Mouse (Mus musculus): ENCODE results near the gene Gm340. TPM values are rescaled to one million over a fixed set of nuclear protein-coding genes. Genes with fewer than 3 reads are reported as not detected.

Gene Gm340
- polyA plus RNA-seq, 1 experiment from 2014 or later: 2.1 TPM

DNA sequence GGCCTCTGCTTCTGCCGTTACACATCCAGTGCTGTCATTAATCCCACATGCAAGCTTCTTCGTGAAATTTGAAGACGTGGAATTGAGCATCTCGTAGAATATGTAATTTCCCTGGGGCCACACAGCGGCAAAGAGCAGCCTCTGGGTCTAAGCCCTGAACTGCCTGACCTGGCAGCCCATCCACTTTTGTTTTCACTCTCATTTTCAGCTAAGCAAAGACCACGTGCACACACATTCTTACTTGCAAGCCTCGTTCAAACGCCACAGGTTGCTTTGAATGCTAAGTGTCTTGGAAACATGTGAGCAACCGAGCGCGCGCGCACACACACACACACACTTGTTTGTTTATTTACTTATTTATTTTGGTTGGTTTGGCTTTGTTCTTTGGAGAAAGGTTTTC lies 34.9 kb downstream of the Gm340 start:
- WGBS: 81% methylated on average over 13 of the region's 13 CpGs
- Histone ChIP-seq H3K4me3 (replicated peaks) (no peak overlapping the region), H3K4me2 (no peak overlapping the region), H3K36me3 (no peaks in the 10 kb centered on the region), H3K4me1 (no peaks in the 10 kb centered on the region), H3K9ac (no peak overlapping the region), H3K9me3 (no peaks in the 10 kb centered on the region), H3K27me3 (replicated peaks) (0 out of 2 replicates have a peak, but pooled peaks cover 7% of the 10 kb centered on the region), H3K27ac (no peak overlapping the region)
- ATAC-seq (ENCODE audit: insufficient read depth, low FRiP score, low read depth): no peak

- no peaks in the 10 kb centered on the region for H3K36me3 ChIP-seq
- no peaks in the 10 kb centered on the region for H3K9me3 ChIP-seq
- H3K4me3 ChIP-seq (replicated peaks): no peak overlapping the region
- no peak overlapping the region for H3K4me2 ChIP-seq
- H3K27me3 ChIP-seq (replicated peaks): 0 out of 2 replicates have a peak, but pooled peaks cover 7% of the 10 kb centered on the region
- H3K27ac ChIP-seq: no peak overlapping the region
- WGBS: 52% methylated on average over 6 of the region's 6 CpGs
- no peaks in the 10 kb centered on the region for H3K4me1 ChIP-seq
- no peak overlapping the region for H3K9ac ChIP-seq
- no peak for ATAC-seq (ENCODE audit: insufficient read depth, low FRiP score, low read depth)
These were observed 36.0 kb downstream of the Gm340 start for GRCm38 (mm10) chr19:41618153-41618657.

- Histone ChIP-seq H3K4me2 (no peak overlapping the region), H3K27me3 (replicated peaks) (0 out of 2 replicates have a peak, but pooled peaks cover 7% of the 10 kb centered on the region), H3K4me1 (no peaks in the 10 kb centered on the region), H3K9me3 (no peaks in the 10 kb centered on the region), H3K27ac (no peak overlapping the region), H3K4me3 (replicated peaks) (no peak overlapping the region), H3K36me3 (no peaks in the 10 kb centered on the region), H3K9ac (no peak overlapping the region)
- ATAC-seq (ENCODE audit: insufficient read depth, low FRiP score, low read depth): no peak; the same call in 1 of the 2 replicates
- 64% methylated on average over 19 of the region's 19 CpGs for WGBS
These were observed 36.7 kb downstream of the Gm340 start for GRCm38 (mm10) chr19:41618771-41619385.

GRCm38 (mm10) chr19:41620366-41621092 lies 38.4 kb downstream of the Gm340 start:
- ATAC-seq (ENCODE audit: insufficient read depth, low FRiP score, low read depth): no peak
- no peak overlapping the region for H3K9ac ChIP-seq
- 69% methylated on average over 14 of the region's 14 CpGs for WGBS

GRCm38 (mm10) chr19:41628970-41629369 lies 46.8 kb downstream of the Gm340 start:
- no peak overlapping the region for H3K27ac ChIP-seq
- H3K4me2 ChIP-seq: no peak overlapping the region
- WGBS: 83% methylated on average over 11 of the region's 11 CpGs
- no peak overlapping the region for H3K4me3 ChIP-seq (replicated peaks)
- no peak for ATAC-seq (ENCODE audit: insufficient read depth, low FRiP score, low read depth)
- no peaks in the 10 kb centered on the region for H3K9me3 ChIP-seq
- no peak overlapping the region for H3K9ac ChIP-seq
- no peaks in the 10 kb centered on the region for H3K4me1 ChIP-seq
- no peaks in the 10 kb centered on the region for H3K36me3 ChIP-seq
- H3K27me3 ChIP-seq (replicated peaks): no peaks in the 10 kb centered on the region

More at GRCm38 (mm10) chr19:41620366-41621092, 38.4 kb downstream of the Gm340 start:
- Histone ChIP-seq H3K4me3 (replicated peaks) (no peak overlapping the region), H3K9me3 (no peaks in the 10 kb centered on the region), H3K27ac (no peak overlapping the region), H3K4me1 (no peaks in the 10 kb centered on the region), H3K36me3 (no peaks in the 10 kb centered on the region), H3K27me3 (replicated peaks) (no peaks in the 10 kb centered on the region), H3K4me2 (no peak overlapping the region)

DNA sequence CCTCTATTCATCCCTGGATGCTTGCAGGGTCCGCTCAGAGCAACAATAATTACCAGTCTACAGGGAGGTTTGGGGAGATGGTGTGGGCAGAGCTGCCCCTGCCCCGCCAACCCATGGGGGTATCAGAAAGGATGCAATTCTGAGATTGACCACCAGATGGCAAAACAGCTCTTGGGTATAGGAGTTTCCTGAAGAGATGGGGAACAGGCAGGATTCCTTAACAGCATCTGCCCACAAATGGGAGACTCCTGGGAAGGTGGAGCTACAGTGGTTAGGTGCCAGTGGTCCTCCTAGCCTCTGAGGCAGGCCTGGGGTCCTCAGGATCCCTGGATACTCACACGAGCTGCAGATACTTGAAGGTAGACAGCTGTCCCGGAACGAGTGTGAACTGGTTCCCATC lies 47.4 kb downstream of the Gm340 start:
- no peak for ATAC-seq (ENCODE audit: insufficient read depth, low FRiP score, low read depth)
- Histone ChIP-seq H3K27me3 (replicated peaks) (no peaks in the 10 kb centered on the region), H3K4me1 (no peaks in the 10 kb centered on the region), H3K4me3 (replicated peaks) (no peak overlapping the region), H3K9ac (no peak overlapping the region), H3K27ac (no peak overlapping the region), H3K9me3 (no peaks in the 10 kb centered on the region), H3K4me2 (no peak overlapping the region), H3K36me3 (no peaks in the 10 kb centered on the region)
- WGBS: 32% methylated on average over 5 of the region's 5 CpGs

DNA sequence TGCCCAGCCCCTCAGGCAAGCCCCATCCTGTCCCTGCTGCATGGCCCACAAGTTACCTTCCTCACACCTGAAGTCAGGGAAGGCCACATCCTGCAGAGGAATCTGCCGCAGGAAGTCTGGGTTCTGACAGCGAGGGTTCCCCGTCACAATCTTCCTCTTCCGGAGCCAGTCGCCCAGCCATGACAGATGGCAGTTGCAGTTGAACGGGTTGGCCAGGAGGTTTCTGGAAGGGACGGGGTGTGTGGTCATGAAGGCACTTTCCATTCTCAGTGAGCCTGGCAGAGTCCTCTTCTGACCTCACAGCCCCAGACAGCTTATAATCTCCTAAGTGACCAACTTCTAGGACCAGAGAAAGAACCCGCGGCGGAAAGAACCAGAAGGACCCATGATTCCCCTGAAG lies 51.9 kb downstream of the Gm340 start:
- H3K27me3 ChIP-seq (replicated peaks): no peaks in the 10 kb centered on the region
- H3K9me3 ChIP-seq: no peaks in the 10 kb centered on the region
- no peaks in the 10 kb centered on the region for H3K4me1 ChIP-seq
- WGBS: 77% methylated on average over 10 of the region's 10 CpGs
- no peak overlapping the region for H3K9ac ChIP-seq
- no peak overlapping the region for H3K27ac ChIP-seq
- no peak overlapping the region for H3K4me3 ChIP-seq (replicated peaks)
- no peak for ATAC-seq (ENCODE audit: insufficient read depth, low FRiP score, low read depth)
- no peaks in the 10 kb centered on the region for H3K36me3 ChIP-seq
- H3K4me2 ChIP-seq: no peak overlapping the region

- Histone ChIP-seq H3K9me3 (no peaks in the 10 kb centered on the region), H3K4me2 (no peak overlapping the region), H3K27me3 (replicated peaks) (no peaks in the 10 kb centered on the region), H3K9ac (no peak overlapping the region), H3K4me3 (replicated peaks) (no peak overlapping the region), H3K36me3 (no peaks in the 10 kb centered on the region), H3K27ac (no peak overlapping the region), H3K4me1 (no peaks in the 10 kb centered on the region)
- WGBS: 69% methylated on average over 6 of the region's 6 CpGs
- no peak for ATAC-seq (ENCODE audit: insufficient read depth, low FRiP score, low read depth)
These were observed 52.8 kb downstream of the Gm340 start for GRCm38 (mm10) chr19:41634999-41635398.

Small RNA genes within 50 kb of the gene (microRNA-seq; reads per million reads assigned to microRNA genes)
- gene Mir8091: not detected

Other genes with a start within 250 kb of the Gm340 start
- 10.5 and 13.8 TPM in 2 replicates for gene Pik3ap1, start 197.3 kb upstream of the Gm340 start, polyA plus RNA-seq (2015; fragmentation: Nextera tagmentation; extraction: Ambion mirVana)
- gene Lcor, start 99.7 kb upstream of the Gm340 start, polyA plus RNA-seq (2015; fragmentation: Nextera tagmentation; extraction: Ambion mirVana): 19.4 and 22.9 TPM in 2 replicates
- gene Slit1, start 161.3 kb downstream of the Gm340 start, polyA plus RNA-seq (2015; fragmentation: Nextera tagmentation; extraction: Ambion mirVana): 1.1 and 1.5 TPM in 2 replicates
- 19.1 and 20.8 TPM in 2 replicates for gene Arhgap19, start 219.7 kb downstream of the Gm340 start, polyA plus RNA-seq (2015; fragmentation: Nextera tagmentation; extraction: Ambion mirVana)
- gene Frat1, start 247.6 kb downstream of the Gm340 start, polyA plus RNA-seq (2015; fragmentation: Nextera tagmentation; extraction: Ambion mirVana): 12.3 and 14.1 TPM in 2 replicates